Mouse (Mus musculus) cerebral cortex, adult 2 months (tissue): ENCODE results near the gene Tnnt1.

ENCODE experiments used
- WGBS: fragments of 180-500 bp; shearing (Covaris S2); methylation state at CpG from one replicate; pipeline ENCODE4 v1.1.7; 2018; 5-methylcytosine and 5-hydroxymethylcytosine counted together

Gene Tnnt1

GRCm38 (mm10) chr7:4516332-4517050 is at the start of gene Tnnt1:
Gene Tnnt1 (minus strand): TSS chr7:4516382.
- 50% methylated on average over 4 of the region's 4 CpGs for WGBS

GRCm38 (mm10) chr7:4562660-4563059 is 46.5 kb upstream of the Tnnt1 start:
- 90% methylated on average over 3 of the region's 3 CpGs for WGBS

- 62% methylated on average over 6 of the region's 6 CpGs for WGBS
Measured at GRCm38 (mm10) chr7:4557167-4557560, 41.0 kb upstream of the Tnnt1 start.

- WGBS: 12% methylated on average over 15 of the region's 15 CpGs
Measured at GRCm38 (mm10) chr7:4556256-4557166, 40.3 kb upstream of the Tnnt1 start.

- WGBS: 4% methylated on average over 33 of the region's 33 CpGs
Measured at GRCm38 (mm10) chr7:4547221-4547641, 31.0 kb upstream of the Tnnt1 start, which contains the start of gene Syt5. Gene Syt5 (minus strand): TSS chr7:4547541.

GRCm38 (mm10) chr7:4546591-4547131 is 30.5 kb upstream of the Tnnt1 start:
- WGBS: 2% methylated on average over 26 of the region's 26 CpGs

- WGBS: 49% methylated on average over 15 of the region's 15 CpGs
Measured at GRCm38 (mm10) chr7:4546050-4546449, 29.9 kb upstream of the Tnnt1 start.

- 45% methylated on average over 17 of the region's 17 CpGs for WGBS
Measured at GRCm38 (mm10) chr7:4542013-4542412, 25.8 kb upstream of the Tnnt1 start.

GRCm38 (mm10) chr7:4541344-4541743 is 25.2 kb upstream of the Tnnt1 start:
- 67% methylated on average over 5 of the region's 5 CpGs for WGBS

- 76% methylated on average over 2 of the region's 2 CpGs for WGBS
Measured at GRCm38 (mm10) chr7:4539019-4539418, 22.8 kb upstream of the Tnnt1 start.

- 58% methylated on average over 4 of the region's 4 CpGs for WGBS
Measured at GRCm38 (mm10) chr7:4537181-4537580, 21.0 kb upstream of the Tnnt1 start.

- 80% methylated on average over 4 of the region's 4 CpGs for WGBS
Measured at GRCm38 (mm10) chr7:4536369-4536768, 20.2 kb upstream of the Tnnt1 start.

- WGBS: 5% methylated on average over 28 of the region's 28 CpGs
Measured at GRCm38 (mm10) chr7:4532005-4532729, 16.0 kb upstream of the Tnnt1 start, which contains the start of gene Dnaaf3. Gene Dnaaf3 (minus strand): TSS chr7:4532453.

- 82% methylated on average over 8 of the region's 8 CpGs for WGBS
Measured at GRCm38 (mm10) chr7:4530166-4530565, 14.0 kb upstream of the Tnnt1 start.

- 62% methylated on average over 18 of the region's 18 CpGs for WGBS
Measured at GRCm38 (mm10) chr7:4527302-4527689, 11.1 kb upstream of the Tnnt1 start.

- WGBS: 28% methylated on average over 40 of the region's 40 CpGs
Measured at GRCm38 (mm10) chr7:4526341-4527301, 10.4 kb upstream of the Tnnt1 start.

- WGBS: 69% methylated on average over 15 of the region's 15 CpGs
Measured at GRCm38 (mm10) chr7:4524212-4524922, 8.2 kb upstream of the Tnnt1 start, which contains the start of gene Tnni3. Gene Tnni3 (minus strand): TSS chr7:4524229.

GRCm38 (mm10) chr7:4523205-4524130 is 7.3 kb upstream of the Tnnt1 start:
- WGBS: 94% methylated on average over 33 of the region's 33 CpGs

- 90% methylated on average over 6 of the region's 6 CpGs for WGBS
Measured at GRCm38 (mm10) chr7:4522292-4522691, 6.1 kb upstream of the Tnnt1 start.
